Mouse (Mus musculus) mesoderm, embryonic 11.5 days (tissue): Measurements from ENCODE around the gene Haao.

Source experiments
- DNase-seq: peaks from one replicate; pipeline ENCODE4 v3.0.0-alpha.2; 2012; ENCODE audit warnings: low read depth, low spot score

The Haao gene

DNA sequence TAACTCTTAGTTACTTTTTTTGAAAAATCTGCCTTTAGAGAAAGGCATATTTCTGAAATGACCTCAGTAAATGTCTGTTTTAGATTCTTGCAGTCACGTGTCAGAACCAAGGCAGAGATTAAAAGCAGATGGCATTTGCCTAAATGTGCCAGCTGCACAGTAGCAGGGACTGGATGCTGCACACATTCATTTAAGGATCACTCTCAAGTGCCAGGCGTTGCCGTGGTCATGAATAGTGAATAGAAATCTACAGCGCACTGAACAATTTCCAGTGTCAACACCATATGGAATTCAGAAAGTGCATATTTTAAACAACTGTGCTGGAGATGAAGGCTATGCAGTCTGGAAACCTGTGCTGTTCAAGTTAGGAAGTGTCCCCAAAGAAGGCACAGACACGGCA lies 65.0 kb downstream of the Haao start:
- DNase-seq: no peak
